Mouse (Mus musculus) myocyte (in vitro differentiated cells): ENCODE data around the gene Sipa1l1. TPM values are rescaled to one million over a fixed set of nuclear protein-coding genes. Genes with fewer than 3 reads are reported as not detected.

Source experiments
- H3K27me3 ChIP-seq: one replicate; pipeline ENCODE4 v1.6.1; 2011; ENCODE audit not compliant: control insufficient read depth, insufficient read depth, insufficient read length
- H3K36me3 ChIP-seq: one replicate; pipeline ENCODE4 v1.6.1; 2011; ENCODE audit not compliant: control insufficient read depth, insufficient read depth
- H3K4me2 ChIP-seq: one replicate; pipeline ENCODE4 v1.6.1; 2011; ENCODE audit warnings: low read depth, control low read depth
- H3K4me3 ChIP-seq: one replicate; pipeline ENCODE4 v1.5.1; 2011; ENCODE audit warnings: mild to moderate bottlenecking, control low read depth, moderate library complexity
- H3K79me2 ChIP-seq: one replicate; pipeline ENCODE4 v1.6.1; 2011; ENCODE audit not compliant: control insufficient read depth, insufficient read depth
- H3ac ChIP-seq: one replicate; pipeline ENCODE4 v1.6.1; 2011; ENCODE audit not compliant: control insufficient read depth, insufficient read length
- CEBPB ChIP-seq: IDR thresholded peaks from 2 replicates; pipeline ENCODE4 v1.6.1; 2011; ENCODE audit warnings: mild to moderate bottlenecking, moderate library complexity; ENCODE audit not compliant: poor library complexity, insufficient read depth, severe bottlenecking
- E2F4 ChIP-seq: IDR thresholded peaks from one replicate; pipeline ENCODE4 v1.6.1; 2011; ENCODE audit warnings: mild to moderate bottlenecking, control low read depth, moderate library complexity; ENCODE audit not compliant: insufficient read depth
- MAX ChIP-seq: IDR thresholded peaks from one replicate; pipeline ENCODE4 v1.6.1; 2011; ENCODE audit warnings: low read depth, mild to moderate bottlenecking, control low read depth
- MYOD1 ChIP-seq, 3 experiments: IDR thresholded peaks; one replicate each; pipeline ENCODE4 v1.6.1; 2011; ENCODE audit warnings: control low read depth in 2 of 3, low read depth in 2 of 3, mild to moderate bottlenecking in 2 of 3, moderate library complexity in 1 of 3; ENCODE audit not compliant: insufficient read length in 2 of 3, control insufficient read depth in 1 of 3
- MYOG ChIP-seq, 3 experiments: IDR thresholded peaks; one replicate each; pipeline ENCODE4 v1.6.1; 2011; ENCODE audit warnings: control low read depth in 2 of 3, low read depth in 2 of 3, mild to moderate bottlenecking in 2 of 3; ENCODE audit not compliant: insufficient read length in 2 of 3, control insufficient read depth in 1 of 3, insufficient read depth in 1 of 3
- POLR2A ChIP-seq: IDR thresholded peaks from one replicate; pipeline ENCODE4 v1.6.1; 2011; ENCODE audit warnings: low read depth, mild to moderate bottlenecking, control low read depth, moderate library complexity; ENCODE audit not compliant: insufficient read length
- POLR2AphosphoS2 ChIP-seq: IDR thresholded peaks from one replicate; pipeline ENCODE4 v1.6.1; 2011; ENCODE audit warnings: low read depth, control low read depth; ENCODE audit not compliant: insufficient read length
- REST ChIP-seq: IDR thresholded peaks from one replicate; pipeline ENCODE4 v1.6.1; 2011; ENCODE audit warnings: mild to moderate bottlenecking, control low read depth, moderate library complexity; ENCODE audit not compliant: insufficient read depth, insufficient read length
- SRF ChIP-seq: IDR thresholded peaks from one replicate; pipeline ENCODE4 v1.6.1; 2011; ENCODE audit warnings: low read depth; ENCODE audit not compliant: control insufficient read depth, insufficient read length
- TCF12 ChIP-seq: IDR thresholded peaks from one replicate; pipeline ENCODE4 v1.6.1; 2011; ENCODE audit warnings: mild to moderate bottlenecking, control low read depth; ENCODE audit not compliant: poor library complexity, insufficient read depth, severe bottlenecking
- TCF3 ChIP-seq: IDR thresholded peaks from one replicate; pipeline ENCODE4 v1.6.1; 2011; ENCODE audit warnings: low read depth, control low read depth; ENCODE audit not compliant: insufficient read length
- USF1 ChIP-seq: IDR thresholded peaks from one replicate; pipeline ENCODE4 v1.6.1; 2011; ENCODE audit warnings: low read depth, mild to moderate bottlenecking, control low read depth, moderate library complexity
- polyA plus RNA-seq: library from polyadenylated mRNA; unstranded; fragments of >200 nt; fragmentation: generic; extraction: Trizol; gene quantifications from one replicate; pipeline ENCODE4 v1.2.1, GENCODE M21; 2012; ENCODE audit warnings: missing spikeins

The Sipa1l1 gene
- polyA plus RNA-seq, 1 experiment: 22.5 TPM

GRCm38 (mm10) chr12:82434591-82434990 lies 265.5 kb downstream of the Sipa1l1 start:
- Histone ChIP-seq H3K27me3 (no peaks in the 10 kb centered on the region), H3K4me3 (no peak overlapping the region), H3K79me2 (no peaks in the 10 kb centered on the region), H3ac (no peak overlapping the region), H3K4me2 (no peak overlapping the region), H3K36me3 (peaks cover 12% of the 10 kb centered on the region)
- no peak for TF ChIP-seq MYOG (IDR thresholded peaks at IDR 0.05; ENCODE audit: control insufficient read depth in 1 of 3, insufficient read depth in 1 of 3, insufficient read length in 2 of 3, low read depth in 2 of 3)
- no peak for TF ChIP-seq MYOD1 (IDR thresholded peaks at IDR 0.05; ENCODE audit: control insufficient read depth in 1 of 3, insufficient read length in 2 of 3, low read depth in 2 of 3)
- no peak for TF ChIP-seq SRF
- TF ChIP-seq MAX: no peak
- TF ChIP-seq REST: no peak
- no peak for TF ChIP-seq TCF12
- TF ChIP-seq TCF3: no peak
- no peak for TF ChIP-seq POLR2AphosphoS2
- TF ChIP-seq POLR2A: no peak
- no peak for TF ChIP-seq E2F4
- TF ChIP-seq USF1: no peak
- TF ChIP-seq CEBPB: no peak

DNA sequence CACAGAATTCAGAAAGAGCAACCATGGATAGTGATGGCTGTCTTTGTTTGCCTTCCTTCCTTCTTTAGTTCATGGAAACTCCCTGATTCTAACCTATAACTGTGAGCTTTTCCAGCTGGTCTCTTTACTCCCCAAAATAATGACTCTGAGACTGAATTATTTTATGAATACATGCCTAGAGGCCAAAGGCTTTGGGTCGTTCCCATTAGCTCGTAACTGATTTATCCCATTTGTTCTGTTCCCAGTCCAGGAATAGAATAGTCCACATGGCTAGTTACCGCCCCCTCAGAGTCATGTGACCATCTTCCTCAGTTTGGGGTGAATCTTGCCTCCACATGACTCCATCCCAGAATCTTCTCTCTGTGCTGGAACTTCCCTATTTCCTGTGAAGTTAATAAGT lies 272.4 kb downstream of the Sipa1l1 start:
- Histone ChIP-seq H3K4me3 (no peak overlapping the region), H3K4me2 (no peak overlapping the region), H3K27me3 (no peaks in the 10 kb centered on the region), H3K36me3 (peaks cover 27% of the 10 kb centered on the region), H3K79me2 (no peaks in the 10 kb centered on the region), H3ac (no peak overlapping the region)
- no peak for TF ChIP-seq MYOD1 (IDR thresholded peaks at IDR 0.05; ENCODE audit: control insufficient read depth in 1 of 3, insufficient read length in 2 of 3, low read depth in 2 of 3)
- TF ChIP-seq MAX: no peak
- TF ChIP-seq CEBPB: no peak
- no peak for TF ChIP-seq USF1
- no peak for TF ChIP-seq TCF3
- no peak for TF ChIP-seq TCF12
- TF ChIP-seq POLR2A: no peak
- TF ChIP-seq REST: no peak
- TF ChIP-seq SRF: no peak
- no peak for TF ChIP-seq MYOG (IDR thresholded peaks at IDR 0.05; ENCODE audit: control insufficient read depth in 1 of 3, insufficient read depth in 1 of 3, insufficient read length in 2 of 3, low read depth in 2 of 3)
- no peak for TF ChIP-seq POLR2AphosphoS2
- TF ChIP-seq E2F4: no peak

- peaks cover 22% of the 10 kb centered on the region for H3K36me3 ChIP-seq
- no peak overlapping the region for H3ac ChIP-seq
- no peaks in the 10 kb centered on the region for H3K79me2 ChIP-seq
- H3K27me3 ChIP-seq: no peaks in the 10 kb centered on the region
- no peak overlapping the region for H3K4me2 ChIP-seq
- no peak overlapping the region for H3K4me3 ChIP-seq
- TF ChIP-seq SRF (no peak), USF1 (no peak), CEBPB (no peak), REST (no peak), POLR2A (no peak)
Observed at GRCm38 (mm10) chr12:82446609-82447024, 277.5 kb downstream of the Sipa1l1 start.

DNA sequence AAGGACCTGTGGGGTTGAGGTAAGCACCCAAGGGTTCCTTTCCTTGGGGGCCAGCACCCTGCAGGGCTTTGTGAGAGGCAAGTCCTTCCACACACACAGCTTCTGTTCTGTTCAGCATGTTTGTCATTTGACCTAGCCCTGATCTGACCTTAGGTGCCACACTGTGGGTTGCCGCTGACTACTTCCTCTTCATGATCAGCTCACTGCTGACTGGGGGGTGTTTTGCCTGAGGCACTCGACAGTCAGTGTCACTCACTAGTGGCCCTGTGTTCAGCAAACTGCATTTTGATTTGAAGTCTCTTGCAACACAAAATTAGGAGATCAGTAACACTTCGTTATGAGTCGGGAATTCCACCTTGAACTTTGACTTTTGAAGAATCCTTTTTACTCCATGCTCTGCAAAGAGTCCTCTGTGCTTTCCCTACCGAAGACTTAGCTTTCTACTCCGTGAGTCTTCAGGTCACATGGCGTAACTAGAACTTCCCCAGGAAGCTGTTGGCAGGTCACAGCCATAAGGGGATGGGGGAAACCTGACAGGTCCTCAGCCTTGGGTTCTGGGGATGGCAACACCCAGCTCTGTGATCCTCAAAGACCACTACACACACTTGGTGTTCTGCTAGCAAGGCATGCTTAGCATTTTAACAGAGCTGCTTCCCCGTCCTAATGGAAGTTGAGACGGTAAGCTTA lies 279.2 kb downstream of the Sipa1l1 start:
- H3K36me3 ChIP-seq: peaks cover 18% of the 10 kb centered on the region
- H3K27me3 ChIP-seq: no peaks in the 10 kb centered on the region
- no peak overlapping the region for H3K4me3 ChIP-seq
- H3ac ChIP-seq: no peak overlapping the region
- TF ChIP-seq TCF3: no peak
- TF ChIP-seq POLR2A: no peak
- no peak for TF ChIP-seq SRF
- TF ChIP-seq MYOG (IDR thresholded peaks at IDR 0.05; ENCODE audit: control insufficient read depth in 1 of 3, insufficient read depth in 1 of 3, insufficient read length in 2 of 3, low read depth in 2 of 3): no peak
- no peak for TF ChIP-seq TCF12
- no peak for TF ChIP-seq POLR2AphosphoS2
- TF ChIP-seq USF1: no peak
- TF ChIP-seq MYOD1 (IDR thresholded peaks at IDR 0.05; ENCODE audit: control insufficient read depth in 1 of 3, insufficient read length in 2 of 3, low read depth in 2 of 3): no peak
- TF ChIP-seq E2F4: no peak
- no peak for TF ChIP-seq REST
- TF ChIP-seq CEBPB: no peak
- TF ChIP-seq MAX: no peak
- H3K79me2 ChIP-seq: no peaks in the 10 kb centered on the region
- H3K4me2 ChIP-seq: no peak overlapping the region
